Mouse (Mus musculus): ENCODE data around the gene Qrich1. TPM values are rescaled to one million over a fixed set of nuclear protein-coding genes. Genes with fewer than 3 reads are reported as not detected.
A peak's percentile ranks its signal among the peaks of the same experiment; 100 is the strongest.

Gene Qrich1
- 108 and 115 TPM in 2 replicates for polyA plus RNA-seq (2016; fragmentation: Nextera tagmentation; extraction: Ambion mirVana)

- H3K27me3 ChIP-seq (replicated peaks) = no peaks in the 10 kb centered on the region
- H3K4me1 ChIP-seq (replicated peaks) = peaks cover 25% of the 10 kb centered on the region
- H3K4me3 ChIP-seq = peak within 1 kb of the TSS; percentile 100
- peak within 1 kb of the TSS; percentile 82 for H3K4me2 ChIP-seq
- peaks cover 49% of the 10 kb centered on the region for H3K36me3 ChIP-seq
- peak within 1 kb of the TSS; percentile 98 for H3K27ac ChIP-seq (ENCODE audit: poor library complexity, severe bottlenecking)
- ATAC-seq (ENCODE audit: insufficient number of reproducible peaks, low FRiP score) = peak; percentile 94
- peak within 1 kb of the TSS; percentile 99 for H3K9ac ChIP-seq
- WGBS = under 1% methylated on average over 55 of the region's 55 CpGs
- H3K9me3 ChIP-seq (replicated peaks) = no peaks in the 10 kb centered on the region
Observed at GRCm38 (mm10) chr9:108516380-108517251, at the start of gene Qrich1. Gene Qrich1, plus strand, starts transcription at chr9:108516806.

DNA sequence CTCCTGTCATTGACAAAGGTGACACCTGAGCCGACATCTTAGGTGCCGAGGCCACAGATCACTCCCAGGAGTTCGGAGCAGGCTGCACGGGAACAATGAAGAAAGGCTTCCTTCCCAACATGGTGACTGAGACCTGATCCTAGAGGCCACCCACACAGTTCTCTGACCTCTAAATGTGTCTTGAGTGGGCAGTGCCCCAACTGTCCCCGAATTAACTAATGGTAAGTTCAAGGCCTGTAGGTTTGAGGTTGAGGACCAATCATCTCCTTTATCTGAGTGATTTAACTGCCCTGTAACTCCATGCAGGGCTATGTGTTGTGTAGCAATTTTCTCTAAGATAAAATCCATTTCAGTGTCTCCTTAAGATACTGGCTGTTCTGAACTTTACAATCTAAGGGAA lies 47.2 kb upstream of the Qrich1 start:
- Histone ChIP-seq H3K27ac (ENCODE audit: poor library complexity, severe bottlenecking) (no peak overlapping the region), H3K4me3 (no peak overlapping the region), H3K9me3 (replicated peaks) (no peaks in the 10 kb centered on the region), H3K4me2 (no peak overlapping the region), H3K4me1 (replicated peaks) (no peaks in the 10 kb centered on the region), H3K36me3 (peaks cover 29% of the 10 kb centered on the region), H3K9ac (no peak overlapping the region), H3K27me3 (replicated peaks) (no peaks in the 10 kb centered on the region)
- no peak for ATAC-seq (ENCODE audit: insufficient number of reproducible peaks, low FRiP score)
- 70% methylated on average over 5 of the region's 5 CpGs for WGBS

DNA sequence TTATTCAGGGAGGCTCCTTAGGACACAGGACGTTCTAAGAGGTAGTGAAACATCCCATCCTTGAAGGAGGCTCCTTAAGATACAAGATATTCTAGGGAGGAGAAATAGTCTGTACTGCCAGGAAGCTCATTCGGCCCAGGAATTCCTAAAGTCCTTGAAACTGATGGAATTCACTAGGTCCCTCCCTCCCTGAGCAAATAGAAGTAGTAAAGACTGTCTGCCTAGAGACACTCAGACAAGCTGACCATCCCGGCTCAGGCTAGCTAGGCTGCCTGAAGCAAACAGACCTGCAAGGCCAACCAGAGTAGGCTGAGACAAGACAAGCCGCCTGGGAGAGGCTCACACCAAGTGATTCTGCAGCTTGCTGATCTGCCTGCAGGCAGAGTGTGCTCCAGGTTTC lies 46.8 kb upstream of the Qrich1 start:
- ATAC-seq (ENCODE audit: insufficient number of reproducible peaks, low FRiP score) = no peak
- 54% methylated on average over 4 of the region's 4 CpGs for WGBS

GRCm38 (mm10) chr9:108474528-108474927 lies 42.1 kb upstream of the Qrich1 start:
- no peak for ATAC-seq (ENCODE audit: insufficient number of reproducible peaks, low FRiP score)
- H3K36me3 ChIP-seq = no peaks in the 10 kb centered on the region
- H3K4me2 ChIP-seq = no peak overlapping the region
- H3K4me1 ChIP-seq (replicated peaks) = peaks cover 5% of the 10 kb centered on the region; the same call in 1 of the 2 replicates
- H3K9ac ChIP-seq = no peak overlapping the region
- no peaks in the 10 kb centered on the region for H3K9me3 ChIP-seq (replicated peaks)
- H3K4me3 ChIP-seq = no peak overlapping the region
- H3K27ac ChIP-seq (ENCODE audit: poor library complexity, severe bottlenecking) = no peak overlapping the region
- H3K27me3 ChIP-seq (replicated peaks) = no peaks in the 10 kb centered on the region
- WGBS = 60% methylated on average over 1 of the region's 1 CpGs

More for the DNA sequence above, 46.8 kb upstream of the Qrich1 start:
- peaks cover 25% of the 10 kb centered on the region for H3K36me3 ChIP-seq
- H3K27me3 ChIP-seq (replicated peaks) = no peaks in the 10 kb centered on the region
- no peak overlapping the region for H3K4me2 ChIP-seq
- H3K4me1 ChIP-seq (replicated peaks) = no peaks in the 10 kb centered on the region
- H3K27ac ChIP-seq (ENCODE audit: poor library complexity, severe bottlenecking) = no peak overlapping the region
- H3K9me3 ChIP-seq (replicated peaks) = no peaks in the 10 kb centered on the region
- no peak overlapping the region for H3K4me3 ChIP-seq
- no peak overlapping the region for H3K9ac ChIP-seq

GRCm38 (mm10) chr9:108478638-108479156 lies 37.9 kb upstream of the Qrich1 start:
- Histone ChIP-seq H3K36me3 (peaks cover 24% of the 10 kb centered on the region), H3K4me3 (peak overlapping the region; percentile 55), H3K27me3 (replicated peaks) (no peaks in the 10 kb centered on the region), H3K9me3 (replicated peaks) (no peaks in the 10 kb centered on the region), H3K27ac (ENCODE audit: poor library complexity, severe bottlenecking) (peak overlapping the region; percentile 86), H3K4me2 (peak overlapping the region; percentile 90), H3K4me1 (replicated peaks) (peaks cover 27% of the 10 kb centered on the region), H3K9ac (peak overlapping the region; percentile 66)
- peak; percentile 63 for ATAC-seq (ENCODE audit: insufficient number of reproducible peaks, low FRiP score)
- 1% methylated on average over 20 of the region's 20 CpGs for WGBS

- no peak for ATAC-seq (ENCODE audit: insufficient number of reproducible peaks, low FRiP score)
- Histone ChIP-seq H3K27ac (ENCODE audit: poor library complexity, severe bottlenecking) (no peak overlapping the region), H3K27me3 (replicated peaks) (no peaks in the 10 kb centered on the region), H3K9ac (no peak overlapping the region), H3K4me3 (no peak overlapping the region), H3K4me1 (replicated peaks) (peaks cover 27% of the 10 kb centered on the region), H3K36me3 (peaks cover 29% of the 10 kb centered on the region), H3K4me2 (peak overlapping the region; percentile 90), H3K9me3 (replicated peaks) (no peaks in the 10 kb centered on the region)
- WGBS = 37% methylated on average over 11 of the region's 11 CpGs
Observed at GRCm38 (mm10) chr9:108479241-108479640, 37.4 kb upstream of the Qrich1 start.

DNA sequence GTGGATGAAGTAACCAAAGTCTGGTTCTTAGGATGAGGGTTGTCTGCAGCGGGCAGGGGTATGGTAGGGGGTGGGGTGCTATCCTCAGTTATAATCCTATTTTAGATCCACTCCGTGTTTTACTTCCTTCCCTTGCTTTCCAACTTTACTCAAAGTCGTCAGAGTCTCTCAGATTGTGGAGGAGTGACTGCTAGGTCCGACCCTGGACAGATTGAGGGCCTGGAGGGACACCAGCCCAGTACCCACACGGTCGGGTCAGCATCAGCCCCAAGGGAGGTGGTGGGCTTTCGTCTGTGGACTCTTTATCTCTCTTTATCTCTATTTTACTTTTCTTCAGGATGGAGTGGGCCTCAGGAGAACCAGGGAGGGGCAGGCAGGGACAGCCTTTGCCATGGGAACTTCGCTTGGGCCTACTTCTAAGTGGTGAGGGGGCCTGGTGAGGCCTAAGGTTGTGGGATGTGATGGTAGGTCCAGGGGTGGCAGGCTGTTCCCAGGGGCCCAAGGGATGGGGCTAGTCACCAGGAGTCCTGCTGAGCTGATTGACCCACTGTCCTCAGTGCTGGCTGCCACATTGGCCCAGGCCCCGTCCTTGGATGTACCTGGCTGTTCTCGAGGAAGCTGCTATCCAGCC lies 36.8 kb upstream of the Qrich1 start, which contains the start of gene Lamb2:
TSS of gene Lamb2 (plus strand) at position 16 of the 631 bp plus-strand sequence.
- WGBS = 10% methylated on average over 10 of the region's 10 CpGs
- Histone ChIP-seq H3K27ac (ENCODE audit: poor library complexity, severe bottlenecking) (peak within 1 kb of the TSS; percentile 86), H3K4me1 (replicated peaks) (peaks cover 27% of the 10 kb centered on the region), H3K4me2 (peak within 1 kb of the TSS; percentile 90), H3K27me3 (replicated peaks) (no peaks in the 10 kb centered on the region), H3K4me3 (peak within 1 kb of the TSS; percentile 61), H3K36me3 (peaks cover 34% of the 10 kb centered on the region), H3K9me3 (replicated peaks) (no peaks in the 10 kb centered on the region), H3K9ac (peak within 1 kb of the TSS; percentile 85)
- peak; percentile 52 for ATAC-seq (ENCODE audit: insufficient number of reproducible peaks, low FRiP score)

DNA sequence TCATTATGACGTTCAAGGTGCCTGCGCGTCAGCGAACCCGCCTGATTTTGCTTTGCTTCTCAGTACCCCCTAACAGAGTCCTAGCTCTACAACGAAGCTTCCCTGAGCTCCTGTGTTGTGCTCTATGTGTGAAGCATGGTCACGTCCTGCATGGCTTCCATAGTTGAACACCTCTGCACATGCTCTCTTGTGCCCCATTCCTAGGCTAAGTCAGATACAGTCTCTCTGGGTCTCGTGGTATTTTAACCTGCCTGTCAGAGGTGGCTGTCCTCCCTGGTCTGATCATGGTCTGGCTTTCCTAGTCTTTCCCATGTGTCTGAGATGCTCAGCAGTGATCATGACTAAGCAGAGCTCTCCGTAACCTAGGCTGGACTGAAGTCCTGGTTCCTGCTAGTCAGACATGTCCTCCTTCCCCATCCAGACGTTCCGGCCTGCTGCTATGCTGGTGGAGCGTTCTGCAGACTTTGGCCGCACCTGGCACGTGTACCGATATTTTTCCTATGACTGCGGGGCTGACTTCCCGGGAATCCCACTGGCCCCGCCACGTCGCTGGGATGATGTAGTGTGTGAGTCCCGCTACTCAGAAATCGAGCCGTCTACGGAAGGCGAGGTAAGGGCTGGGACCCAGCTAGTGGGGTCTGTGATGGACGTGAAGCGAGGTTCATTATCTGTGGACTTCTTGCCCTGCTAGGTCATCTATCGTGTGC lies 35.6 kb upstream of the Qrich1 start:
- peaks cover 45% of the 10 kb centered on the region for H3K36me3 ChIP-seq
- peak overlapping the region; percentile 61; the same call in 1 of the 2 replicates for H3K4me3 ChIP-seq
- WGBS = 86% methylated on average over 28 of the region's 28 CpGs
- H3K27me3 ChIP-seq (replicated peaks) = no peaks in the 10 kb centered on the region
- ATAC-seq (ENCODE audit: insufficient number of reproducible peaks, low FRiP score) = no peak
- no peaks in the 10 kb centered on the region for H3K9me3 ChIP-seq (replicated peaks)
- H3K4me2 ChIP-seq = peak overlapping the region; percentile 90
- H3K9ac ChIP-seq = peak overlapping the region; percentile 85
- H3K27ac ChIP-seq (ENCODE audit: poor library complexity, severe bottlenecking) = peak overlapping the region; percentile 11
- peaks cover 27% of the 10 kb centered on the region for H3K4me1 ChIP-seq (replicated peaks)

DNA sequence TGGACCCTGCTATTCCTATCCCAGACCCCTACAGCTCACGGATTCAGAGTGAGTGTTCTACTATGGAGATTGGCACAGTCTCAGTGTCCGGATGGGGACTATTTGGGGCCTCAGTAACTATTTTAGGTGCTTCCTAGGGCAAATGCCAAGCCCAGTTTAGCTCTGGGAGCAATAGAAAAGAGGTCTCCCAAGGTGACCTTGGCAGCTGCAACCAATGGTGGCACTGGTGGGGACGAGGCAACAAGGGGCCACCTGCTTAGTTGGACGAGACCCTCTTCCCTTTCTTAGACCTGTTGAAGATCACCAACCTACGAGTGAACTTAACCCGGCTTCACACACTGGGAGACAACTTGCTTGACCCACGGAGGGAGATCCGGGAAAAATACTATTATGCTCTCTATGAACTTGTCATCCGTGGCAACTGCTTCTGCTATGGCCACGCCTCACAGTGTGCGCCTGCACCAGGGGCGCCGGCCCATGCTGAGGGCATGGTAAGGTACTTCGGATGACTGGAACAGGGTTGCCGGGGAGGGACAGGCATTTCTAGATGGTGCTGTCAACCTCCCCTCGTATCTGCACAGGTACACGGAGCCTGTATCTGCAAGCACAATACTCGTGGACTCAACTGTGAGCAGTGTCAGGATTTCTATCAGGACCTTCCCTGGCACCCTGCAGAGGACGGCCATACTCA lies 34.9 kb upstream of the Qrich1 start:
- no peak overlapping the region for H3K4me3 ChIP-seq
- no peaks in the 10 kb centered on the region for H3K27me3 ChIP-seq (replicated peaks)
- peaks cover 27% of the 10 kb centered on the region for H3K4me1 ChIP-seq (replicated peaks)
- peak overlapping the region; percentile 90 for H3K4me2 ChIP-seq
- peak overlapping the region; percentile 11; the same call in 1 of the 2 replicates for H3K27ac ChIP-seq (ENCODE audit: poor library complexity, severe bottlenecking)
- H3K9me3 ChIP-seq (replicated peaks) = no peaks in the 10 kb centered on the region
- 77% methylated on average over 19 of the region's 19 CpGs for WGBS
- no peak for ATAC-seq (ENCODE audit: insufficient number of reproducible peaks, low FRiP score)
- H3K36me3 ChIP-seq = peaks cover 52% of the 10 kb centered on the region
- H3K9ac ChIP-seq = peak overlapping the region; percentile 58

- no peak overlapping the region for H3K9ac ChIP-seq
- no peak for ATAC-seq (ENCODE audit: insufficient number of reproducible peaks, low FRiP score)
- WGBS = 92% methylated on average over 18 of the region's 18 CpGs
Observed at GRCm38 (mm10) chr9:108483051-108483790, 33.4 kb upstream of the Qrich1 start.

More at GRCm38 (mm10) chr9:108483051-108483790, 33.4 kb upstream of the Qrich1 start:
- Histone ChIP-seq H3K4me2 (no peak overlapping the region), H3K27me3 (replicated peaks) (no peaks in the 10 kb centered on the region), H3K9me3 (replicated peaks) (no peaks in the 10 kb centered on the region), H3K27ac (ENCODE audit: poor library complexity, severe bottlenecking) (no peak overlapping the region), H3K36me3 (peaks cover 68% of the 10 kb centered on the region), H3K4me1 (replicated peaks) (peaks cover 27% of the 10 kb centered on the region), H3K4me3 (no peak overlapping the region)
